Mouse (Mus musculus): ENCODE results near the gene Tom1l2.

Tom1l2 gene

GRCm38 (mm10) chr11:60320426-60321037, 32.2 kb downstream of the Tom1l2 start:
- ChIA-PET CTCF (interaction anchor here in 2 of 4 experiments (1.0 to 5.6 kb wide), 5 partner anchors 11 to 14 kb away, joined by 3 to 36 read pairs (median 5); no protein-coding TSS in a partner anchor), POLR2A (interaction anchor here in 2 of 4 experiments (0.6 to 3.1 kb wide), 7 partner anchors 10 to 132 kb away, joined by 3 to 10 read pairs (median 3); partner anchors contain the start of gene Drc3 (in 1 of the 2))

DNA sequence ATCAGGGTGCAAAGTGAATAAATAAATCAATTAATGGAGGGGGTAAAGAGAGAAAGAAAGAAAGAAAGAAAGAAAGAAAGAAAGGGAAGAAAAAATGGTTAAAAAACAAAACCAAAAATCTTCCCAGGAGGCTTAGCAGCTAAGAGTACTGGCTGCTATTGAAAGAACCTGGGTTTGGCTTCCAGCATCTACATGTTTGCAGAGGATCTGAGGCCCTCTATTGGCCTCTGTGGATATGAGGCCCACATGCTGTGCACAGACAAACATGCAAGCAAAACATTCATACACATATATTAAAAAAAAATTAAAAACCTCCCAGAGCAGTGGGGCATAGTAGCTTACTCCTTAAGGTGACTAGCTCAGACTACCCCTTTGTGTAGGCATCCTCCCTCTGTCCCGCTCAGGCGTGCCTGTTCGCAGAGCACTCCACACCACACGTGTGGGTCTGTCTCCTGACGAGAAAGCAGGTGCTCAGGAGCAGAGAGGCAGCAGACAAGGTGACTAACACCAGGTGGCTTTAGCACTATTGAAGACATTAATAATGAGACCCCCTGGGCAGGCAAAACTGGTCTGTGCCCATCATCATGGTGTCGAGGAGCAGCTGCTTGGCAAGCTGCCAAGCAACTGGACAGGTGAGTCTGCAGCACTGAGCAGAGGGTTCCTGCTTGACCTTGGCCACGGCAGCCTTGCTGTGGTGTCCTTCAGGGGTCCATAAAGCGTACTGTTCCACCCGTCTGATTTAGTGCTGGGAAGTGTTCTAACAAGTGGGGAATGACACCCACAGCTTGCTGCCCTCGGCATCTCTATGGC, 33.2 kb downstream of the Tom1l2 start:
- CTCF ChIA-PET = interaction anchor here in 2 of 4 experiments (0.6 to 5.6 kb wide), 3 partner anchors 10 to 33 kb away, joined by 3 to 36 read pairs (median 4); no protein-coding TSS in a partner anchor
- POLR2A ChIA-PET = interaction anchor here in 2 of 4 experiments (0.7 to 3.1 kb wide), 17 partner anchors 9 to 201 kb away, joined by 3 to 10 read pairs (median 3); partner anchors contain the start of genes Drc3 (in 2 of the 2) and Tom1l2 (in 1 of the 2)

GRCm38 (mm10) chr11:60318716-60319115, 34.0 kb downstream of the Tom1l2 start:
- ChIA-PET POLR2A (interaction anchor here in 2 of 4 experiments (0.7 to 3.1 kb wide), 13 partner anchors 8 to 202 kb away, joined by 3 to 10 read pairs (median 5); partner anchors contain the start of genes Drc3 (in 1 of the 2) and Tom1l2 (in 1 of the 2)), CTCF (interaction anchor here in 1 of 4 experiments (0.6 to 5.6 kb wide), 2 partner anchors 12 to 32 kb away, joined by 4 to 36 read pairs; no protein-coding TSS in a partner anchor)

GRCm38 (mm10) chr11:60317376-60318102, 35.2 kb downstream of the Tom1l2 start:
- CTCF ChIA-PET = interaction anchor here in 3 of 4 experiments (0.6 to 5.6 kb wide), 4 partner anchors 10 to 70 kb away, joined by 3 to 36 read pairs (median 5); no protein-coding TSS in a partner anchor
- POLR2A ChIA-PET = interaction anchor here in 2 of 4 experiments (0.7 to 3.1 kb wide), 7 partner anchors 12 to 432 kb away, joined by 3 to 10 read pairs (median 3); partner anchors contain the start of genes Drc3 (in 1 of the 2) and Tom1l2 (in 1 of the 2)

- ChIA-PET POLR2A (interaction anchor here in 2 of 4 experiments (0.9 to 1.7 kb wide), 6 partner anchors 10 to 432 kb away, joined by 3 to 6 read pairs (median 3); partner anchors contain the start of genes Drc3 (in 1 of the 2) and Tom1l2 (in 1 of the 2)), CTCF (interaction anchor here in 3 of 4 experiments (0.5 to 5.6 kb wide), 5 partner anchors 10 to 69 kb away, joined by 3 to 36 read pairs (median 3); no protein-coding TSS in a partner anchor)
These were observed 35.8 kb downstream of the Tom1l2 start for GRCm38 (mm10) chr11:60316883-60317282.

- ChIA-PET POLR2A (interaction anchor here in 2 of 4 experiments (0.9 to 1.7 kb wide), 6 partner anchors 9 to 431 kb away, joined by 3 to 6 read pairs (median 3); partner anchors contain the start of genes Drc3 (in 1 of the 2) and Tom1l2 (in 1 of the 2)), CTCF (interaction anchor here in 2 of 4 experiments (0.5 to 5.6 kb wide), 4 partner anchors 9 to 23 kb away, joined by 3 to 36 read pairs (median 5); no protein-coding TSS in a partner anchor)
These were observed 36.5 kb downstream of the Tom1l2 start for GRCm38 (mm10) chr11:60316250-60316649.

- CTCF ChIA-PET = interaction anchor here in 3 of 4 experiments (0.6 to 1.2 kb wide), 7 partner anchors 10 to 112 kb away, joined by 3 to 4 read pairs (median 3); no protein-coding TSS in a partner anchor
- POLR2A ChIA-PET = interaction anchor here in 2 of 4 experiments (0.8 to 1.9 kb wide), 6 partner anchors 8 to 114 kb away, joined by 3 to 9 read pairs (median 3); no protein-coding TSS in a partner anchor
These were observed 41.5 kb downstream of the Tom1l2 start for GRCm38 (mm10) chr11:60311025-60311854.

GRCm38 (mm10) chr11:60309875-60310274, 42.8 kb downstream of the Tom1l2 start:
- ChIA-PET CTCF (interaction anchor here in 2 of 4 experiments (0.9 to 1.3 kb wide), 4 partner anchors 10 to 110 kb away, joined by 3 read pairs; no protein-coding TSS in a partner anchor), POLR2A (interaction anchor here in 2 of 4 experiments (1.4 to 1.9 kb wide), 2 partner anchors 10 to 16 kb away, joined by 3 to 9 read pairs; no protein-coding TSS in a partner anchor)

- POLR2A ChIA-PET = interaction anchor here in 3 of 4 experiments (0.7 to 2.0 kb wide), 11 partner anchors 14 to 233 kb away, joined by 3 to 6 read pairs (median 3); partner anchors contain the start of gene Myo15 (in 1 of the 3)
- CTCF ChIA-PET = interaction anchor here (0.5 to 3.9 kb wide), 26 partner anchors 8 to 530 kb away, joined by 3 to 63 read pairs (median 7); partner anchors contain the start of genes Drc3 (in 1 of the 4) and Tom1l2 (in 1 of the 4)
These were observed 44.1 kb downstream of the Tom1l2 start for GRCm38 (mm10) chr11:60308506-60309116.

DNA sequence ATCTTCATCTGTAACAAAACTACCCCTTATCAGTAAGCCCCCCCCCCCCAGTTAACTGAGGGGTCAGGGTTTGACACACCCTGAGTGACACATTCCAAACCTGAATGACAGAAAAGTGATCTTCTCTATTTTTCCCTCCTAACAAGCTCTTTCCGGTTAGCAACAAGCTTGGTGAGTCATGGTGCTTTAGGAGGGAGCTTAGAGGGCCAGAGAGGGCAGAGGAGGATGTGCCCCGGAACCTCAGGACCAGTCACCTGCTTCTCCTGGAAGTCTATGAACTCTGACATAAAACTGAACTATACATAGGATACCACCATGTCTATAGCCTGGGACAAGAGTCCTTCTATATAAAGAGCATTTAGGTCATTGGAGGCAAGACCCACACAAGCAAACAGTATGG, 44.6 kb downstream of the Tom1l2 start:
- POLR2A ChIA-PET = interaction anchor here in 3 of 4 experiments (0.7 to 2.7 kb wide), 21 partner anchors 10 to 234 kb away, joined by 3 to 22 read pairs (median 4); partner anchors contain the start of genes Gid4 (in 2 of the 3) and Myo15 (in 1 of the 3)
- CTCF ChIA-PET = interaction anchor here (0.5 to 3.9 kb wide), 63 partner anchors 8 to 529 kb away, joined by 3 to 63 read pairs (median 7); partner anchors contain the start of genes Drc3 (in 1 of the 4), Drg2 (in 1 of the 4), Gid4 (in 1 of the 4) and Rai1 (in 1 of the 4)

DNA sequence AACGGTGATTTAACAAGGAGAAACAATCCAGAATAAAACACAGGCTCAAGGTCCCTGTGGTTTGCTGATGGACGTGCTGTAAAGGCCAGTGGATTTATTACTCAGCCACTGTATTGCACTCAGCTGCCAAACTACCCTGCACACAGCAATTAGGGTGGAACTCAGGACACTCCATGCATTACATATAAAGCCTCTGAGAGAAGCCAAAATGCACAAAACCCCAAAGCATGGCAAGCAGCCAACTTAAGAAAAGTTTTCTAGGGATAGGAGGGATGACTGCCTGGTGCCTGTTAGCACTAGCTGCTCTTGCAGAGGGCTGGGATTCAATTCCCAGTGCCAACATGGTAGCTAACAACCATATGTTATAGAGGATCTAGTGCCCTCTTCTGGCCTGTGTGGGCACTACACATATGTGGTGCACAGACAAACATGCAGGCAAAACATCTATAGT, 45.3 kb downstream of the Tom1l2 start:
- CTCF ChIA-PET = interaction anchor here (0.5 to 3.9 kb wide), 114 partner anchors 9 to 1091 kb away, joined by 3 to 63 read pairs (median 5); partner anchors contain the start of genes Gid4 (in 3 of the 4), Drc3 (in 2 of the 4), Tom1l2 (in 2 of the 4) and Drg2 (in 1 of the 4)

GRCm38 (mm10) chr11:60306834-60307233, 45.9 kb downstream of the Tom1l2 start:
- CTCF ChIA-PET = interaction anchor here (0.5 to 3.9 kb wide), 110 partner anchors 8 to 1090 kb away, joined by 3 to 63 read pairs (median 5); partner anchors contain the start of genes Gid4 (in 3 of the 4), Drc3 (in 2 of the 4), Tom1l2 (in 2 of the 4) and Drg2 (in 1 of the 4)
- POLR2A ChIA-PET = interaction anchor here in 3 of 4 experiments (0.6 to 2.7 kb wide), 30 partner anchors 8 to 787 kb away, joined by 3 to 22 read pairs (median 4); partner anchors contain the start of genes Gid4 (in 3 of the 3), Drc3 (in 1 of the 3) and Tom1l2 (in 1 of the 3)

More for the DNA sequence above, 45.3 kb downstream of the Tom1l2 start:
- POLR2A ChIA-PET = interaction anchor here in 3 of 4 experiments (0.6 to 2.7 kb wide), 33 partner anchors 9 to 786 kb away, joined by 3 to 22 read pairs (median 4); partner anchors contain the start of genes Gid4 (in 3 of the 3), Drc3 (in 1 of the 3), Myo15 (in 1 of the 3) and Tom1l2 (in 1 of the 3)

GRCm38 (mm10) chr11:60305611-60306010, 47.1 kb downstream of the Tom1l2 start:
- ChIA-PET POLR2A (interaction anchor here in 3 of 4 experiments (0.5 to 2.7 kb wide), 9 partner anchors 11 to 208 kb away, joined by 3 to 22 read pairs (median 4); partner anchors contain the start of genes Drc3 (in 1 of the 3), Gid4 (in 1 of the 3) and Srebf1 (in 1 of the 3)), CTCF (interaction anchor here (1.1 to 3.9 kb wide), 10 partner anchors 11 to 220 kb away, joined by 3 to 63 read pairs (median 17); no protein-coding TSS in a partner anchor)

GRCm38 (mm10) chr11:60303497-60303896, 49.2 kb downstream of the Tom1l2 start:
- CTCF ChIA-PET = interaction anchor here (0.6 to 3.0 kb wide), 8 partner anchors 10 to 227 kb away, joined by 3 to 14 read pairs (median 5); no protein-coding TSS in a partner anchor
- POLR2A ChIA-PET = interaction anchor here in 3 of 4 experiments (0.6 to 3.9 kb wide), 15 partner anchors 7 to 455 kb away, joined by 3 to 40 read pairs (median 4); partner anchors contain the start of genes Drc3 (in 1 of the 3) and Tom1l2 (in 1 of the 3)
